Mouse (Mus musculus) G1E-ER4 (cell line): ENCODE measurements around the gene Taf8. TPM values are rescaled to one million over a fixed set of nuclear protein-coding genes. Genes with fewer than 3 reads are reported as not detected.

ENCODE experiments used
- GATA1 ChIP-seq: IDR thresholded peaks from one replicate; pipeline ENCODE4 v1.8.0; 2012; ENCODE audit warnings: low read length, inconsistent platforms
- polyA plus RNA-seq: library from polyadenylated mRNA; stranded (reverse); fragments of >175 nt; gene quantifications from 2 replicates; pipeline ENCODE4 v1.2.3, GENCODE M21; 2012

Taf8 gene
- polyA plus RNA-seq, 1 experiment, result 23.1 TPM

DNA sequence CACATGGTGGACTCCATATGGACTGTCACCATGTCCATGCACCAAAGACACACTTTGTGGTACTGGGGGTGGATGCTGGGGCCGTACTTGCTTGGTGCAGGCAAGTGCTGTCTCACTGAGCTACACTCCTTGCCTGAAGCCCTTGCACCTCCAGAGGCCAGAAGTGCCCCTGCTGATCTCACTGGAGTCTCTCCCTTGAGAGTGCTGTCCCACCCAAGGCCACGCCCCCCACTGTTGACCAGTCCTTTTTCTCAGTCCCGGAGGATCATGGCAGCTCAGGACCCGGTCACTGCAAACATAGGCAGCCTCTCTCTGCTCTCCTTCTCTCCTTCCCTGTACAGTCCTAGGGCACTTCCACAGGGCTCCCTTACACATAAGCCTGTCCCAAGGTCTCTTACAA lies 27.8 kb downstream of the Taf8 start:
- no peak for TF ChIP-seq GATA1

DNA sequence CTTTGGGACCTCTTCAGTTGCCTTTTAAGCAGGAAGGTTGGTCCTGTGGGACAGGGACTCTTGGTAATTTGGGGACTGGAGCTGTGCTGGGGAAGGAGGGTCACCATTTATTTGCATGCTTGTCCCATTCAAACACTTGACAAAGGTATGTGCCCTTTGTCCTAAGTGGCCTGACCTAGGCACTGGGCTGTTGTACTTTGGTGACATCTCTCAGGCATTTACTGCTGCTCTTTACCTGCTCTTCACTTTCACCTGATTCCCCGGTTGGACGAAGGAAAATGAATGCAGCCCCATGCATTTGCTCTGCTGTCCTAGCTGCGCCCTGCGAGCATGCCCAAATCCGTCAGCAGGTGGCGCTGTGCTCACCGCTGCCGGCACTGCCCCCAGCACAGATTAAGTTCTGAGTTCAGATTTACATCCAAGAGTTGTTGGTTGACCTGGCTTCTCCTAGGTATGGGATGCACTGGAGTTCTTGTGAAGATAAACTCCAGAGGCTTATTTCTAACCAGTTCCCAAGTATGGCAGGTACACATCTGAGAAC lies 28.6 kb downstream of the Taf8 start:
- TF ChIP-seq GATA1, result no peak

DNA sequence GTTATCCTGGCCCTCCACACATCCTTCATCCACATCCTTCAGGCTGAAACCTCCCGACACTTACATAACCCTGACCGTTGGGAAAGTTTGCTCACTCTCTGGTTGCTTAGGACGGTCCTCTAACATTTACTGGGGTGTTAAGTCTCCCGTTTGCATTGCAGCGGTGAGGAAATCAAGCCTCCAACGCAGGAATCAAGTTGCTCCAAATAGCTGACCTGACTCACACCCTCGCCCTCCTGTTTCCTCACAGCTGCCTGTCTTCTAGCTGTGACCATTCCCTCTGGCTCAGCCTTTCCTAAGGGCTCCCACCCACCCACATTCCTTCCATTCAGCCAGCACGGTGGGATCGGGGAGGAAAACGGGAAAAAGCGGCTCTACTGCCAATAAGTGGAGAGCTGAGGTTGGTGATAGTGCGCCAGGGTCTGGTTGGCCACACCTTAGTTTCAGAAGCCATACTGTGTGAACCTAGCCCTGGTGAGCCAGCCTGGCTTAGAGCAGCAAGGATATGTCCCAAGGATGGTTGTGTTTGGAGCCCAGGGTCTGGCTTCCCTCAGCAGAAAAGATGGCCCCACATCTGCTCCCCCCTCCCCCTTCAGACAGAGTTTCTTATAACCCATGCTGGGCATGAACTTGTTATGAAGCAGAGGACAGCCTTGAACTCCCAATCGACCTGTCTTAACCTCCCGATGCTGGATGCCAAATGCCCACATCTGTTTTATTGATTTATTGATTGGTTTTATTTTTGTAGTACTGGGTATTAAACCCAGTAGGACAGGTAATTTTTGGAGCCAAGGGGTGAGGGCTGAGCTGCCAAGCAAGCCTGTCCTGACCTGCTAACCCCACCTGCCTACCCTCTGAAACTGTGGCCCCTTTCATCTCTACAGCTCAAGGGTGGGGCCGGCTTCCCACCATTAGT lies 29.4 kb downstream of the Taf8 start:
- TF ChIP-seq GATA1, result no peak

DNA sequence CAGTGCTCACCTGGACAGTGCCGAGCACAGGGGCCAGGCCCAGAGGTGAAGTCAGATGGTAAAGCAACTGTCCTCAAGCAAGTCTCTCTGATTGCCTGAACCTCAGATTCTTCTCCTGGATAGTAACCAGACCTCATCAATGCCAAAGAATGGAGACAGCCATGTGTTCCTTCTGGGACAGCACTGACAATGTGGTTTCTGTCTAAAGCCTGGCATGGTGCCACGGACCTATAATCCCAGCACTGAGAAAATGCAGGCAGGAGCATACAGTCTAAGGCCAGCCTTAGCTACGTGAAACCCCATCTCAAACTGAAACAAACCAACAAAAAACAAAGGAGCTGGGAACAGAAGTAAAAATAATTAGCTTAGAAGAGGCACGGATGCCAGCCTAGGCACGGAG lies 31.4 kb downstream of the Taf8 start:
- TF ChIP-seq GATA1, result no peak

DNA sequence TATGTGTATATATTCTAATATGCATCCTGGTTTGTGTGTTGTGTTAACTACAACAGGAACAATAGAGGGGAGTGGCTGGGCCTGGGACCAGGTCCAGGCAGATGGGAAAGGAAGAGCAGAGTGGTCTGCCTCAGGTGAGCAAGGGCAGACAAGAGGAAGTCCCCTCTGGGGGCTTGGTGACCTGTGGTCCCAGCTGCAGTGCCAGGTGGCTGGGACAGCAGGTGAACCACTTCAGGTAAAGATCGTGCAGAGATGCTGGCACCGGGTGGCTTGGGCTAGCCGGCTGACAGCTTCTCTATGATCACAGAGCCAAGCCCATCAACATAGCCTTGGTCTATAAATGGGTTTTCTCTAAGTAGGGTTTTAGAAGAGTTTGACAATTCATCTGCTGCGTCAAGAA lies 32.0 kb downstream of the Taf8 start:
- TF ChIP-seq GATA1, result no peak

DNA sequence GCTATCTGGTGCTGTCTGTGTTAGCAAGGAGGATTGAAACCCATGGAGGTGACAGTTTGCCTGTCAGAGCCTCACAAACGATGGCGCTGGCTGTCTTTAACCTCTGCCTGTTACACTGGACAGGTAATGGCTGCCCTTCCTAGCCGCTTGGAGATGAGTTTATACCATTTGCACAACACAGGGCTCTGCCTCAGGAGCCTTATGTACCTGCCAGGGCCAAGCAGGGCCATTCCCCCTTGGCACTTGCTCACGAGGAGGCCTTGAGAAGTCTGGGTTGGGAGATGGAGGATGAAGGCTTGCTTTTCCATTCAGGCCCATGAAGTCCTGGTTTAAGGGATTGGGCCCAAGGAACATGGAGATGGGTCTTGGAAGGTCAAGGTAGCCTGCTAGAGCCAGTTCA lies 32.5 kb downstream of the Taf8 start:
- no peak for TF ChIP-seq GATA1

DNA sequence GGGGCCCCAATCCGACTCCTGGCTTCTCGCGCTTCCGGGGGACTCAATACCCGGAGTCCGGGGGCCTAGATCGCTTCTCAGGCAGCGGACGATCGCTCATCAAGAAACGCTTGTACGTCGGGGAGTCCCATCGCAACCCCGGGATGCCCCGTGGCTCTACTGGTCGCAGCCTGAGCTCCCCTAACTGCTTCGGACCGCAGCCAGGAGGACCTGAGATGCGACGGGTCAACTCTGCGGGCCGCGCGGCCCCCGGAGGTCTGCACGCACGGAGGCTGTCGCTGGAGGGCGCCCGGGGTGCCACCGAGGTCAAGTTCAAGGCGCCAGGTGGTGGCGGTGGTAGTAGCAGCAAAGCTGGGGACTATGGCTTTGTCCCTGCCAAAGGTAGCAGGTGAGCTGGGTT lies 33.6 kb downstream of the Taf8 start:
- TF ChIP-seq GATA1, result no peak

DNA sequence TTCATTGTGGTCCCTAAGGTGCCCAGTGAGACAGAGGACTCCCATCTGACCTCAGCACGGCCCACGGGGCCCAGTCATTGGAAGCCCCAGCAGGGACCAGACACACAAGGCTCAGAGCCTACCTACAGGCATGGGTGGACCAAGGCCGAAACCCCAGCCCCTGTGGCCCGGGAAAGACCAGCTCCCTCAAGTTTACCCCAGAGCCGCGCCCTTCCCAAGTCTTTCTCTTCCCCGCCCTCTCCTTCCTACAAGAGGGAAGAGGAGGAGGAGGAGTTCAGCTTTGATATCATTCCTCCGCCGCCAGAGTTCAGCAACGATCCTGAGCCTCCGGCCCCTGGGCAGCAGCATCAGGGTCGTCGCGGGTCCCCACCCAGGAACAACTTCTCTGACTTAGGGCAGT lies 34.0 kb downstream of the Taf8 start:
- TF ChIP-seq GATA1, result no peak

DNA sequence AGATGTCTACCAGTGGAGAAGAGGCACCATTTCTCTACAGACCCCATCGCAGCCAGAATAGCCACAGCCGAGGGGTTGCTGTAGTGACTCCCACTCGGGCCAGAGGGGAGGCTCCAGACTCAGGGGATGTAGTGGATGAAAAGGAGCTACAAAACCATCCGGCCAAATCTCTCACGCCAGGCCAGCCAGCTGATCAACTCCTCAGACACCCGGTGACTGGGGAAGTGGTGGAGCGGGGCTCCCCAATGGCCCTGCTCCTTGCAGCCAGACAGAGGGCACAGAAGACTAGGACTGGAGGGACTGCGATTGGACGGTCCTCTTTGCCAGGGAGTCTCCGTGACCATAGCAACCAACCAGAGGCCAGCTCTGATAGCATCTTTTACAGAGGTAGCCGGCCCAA lies 34.4 kb downstream of the Taf8 start:
- TF ChIP-seq GATA1, result no peak

DNA sequence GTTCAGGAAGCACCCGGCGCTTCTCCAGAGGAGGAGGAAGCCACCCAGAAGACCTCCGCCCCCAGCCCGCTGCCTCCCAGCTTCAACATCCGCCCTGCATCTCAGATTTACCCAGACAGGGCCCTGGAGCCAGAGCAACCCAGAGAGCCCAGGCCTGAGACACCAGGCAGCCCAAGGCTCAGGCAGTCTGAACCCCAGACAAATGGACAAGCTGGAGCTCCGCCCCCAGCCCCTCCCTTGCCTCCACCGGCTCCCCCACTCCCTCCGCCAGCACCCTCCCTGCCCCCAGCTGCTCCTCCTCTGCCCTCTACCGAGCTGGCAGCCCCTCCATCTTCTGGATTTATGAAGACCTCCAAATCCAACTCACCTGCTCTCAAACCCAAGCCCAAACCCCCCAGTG lies 35.8 kb downstream of the Taf8 start:
- TF ChIP-seq GATA1, result no peak

DNA sequence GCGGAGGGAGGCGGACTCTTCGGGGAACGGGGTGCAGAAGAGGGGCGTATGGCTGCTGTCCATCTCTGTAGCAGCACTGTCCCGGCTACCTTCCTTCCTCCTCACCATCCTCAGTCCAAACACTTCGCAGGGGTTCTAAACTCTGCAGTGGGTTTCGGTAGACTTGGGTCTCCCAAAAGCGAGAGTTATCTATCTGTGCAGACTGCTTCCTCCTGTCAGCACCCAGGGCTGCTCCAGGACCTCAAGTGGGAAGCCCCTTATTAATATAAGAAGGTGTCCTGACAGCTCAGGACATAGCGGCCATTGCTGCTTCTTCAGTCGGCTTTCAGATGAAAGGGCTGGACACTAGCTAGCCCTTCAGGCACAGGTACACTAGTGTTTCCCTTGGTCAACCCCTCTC lies 37.1 kb downstream of the Taf8 start:
- no peak for TF ChIP-seq GATA1

DNA sequence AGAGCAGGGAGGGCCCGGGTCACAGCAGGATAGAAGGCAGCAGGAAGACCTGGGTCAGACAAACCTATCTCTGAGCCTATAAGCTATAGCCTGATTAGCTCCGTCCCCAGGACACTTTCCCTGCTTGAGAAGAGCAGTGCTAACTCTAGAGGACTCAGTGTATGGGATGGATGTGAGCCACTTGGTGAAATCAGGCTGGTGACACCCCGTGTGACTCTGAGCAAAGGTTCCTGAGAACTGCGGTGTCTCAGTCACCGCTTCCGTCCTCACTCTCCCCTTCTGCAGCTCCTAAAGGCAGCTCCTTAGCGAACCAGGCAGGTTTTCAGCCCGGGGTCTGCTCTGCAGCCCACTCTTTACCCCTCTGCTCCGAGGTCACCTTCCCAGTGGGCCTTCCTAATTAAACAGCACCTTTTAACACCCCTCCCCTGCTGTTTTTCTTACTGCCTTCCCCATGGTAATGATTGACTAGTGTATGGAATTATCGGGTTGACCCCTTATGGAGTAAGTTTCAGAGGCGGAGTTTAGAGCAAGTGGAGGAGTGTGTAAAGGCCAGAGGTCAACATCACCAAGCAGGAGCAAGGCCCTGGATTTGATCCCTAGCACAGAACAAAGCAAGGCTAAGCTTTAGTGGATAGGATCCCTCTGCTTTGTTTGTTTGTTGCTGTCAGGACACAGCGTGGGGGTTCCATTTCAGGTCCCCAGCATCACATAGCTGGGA lies 37.7 kb downstream of the Taf8 start:
- TF ChIP-seq GATA1, result no peak

DNA sequence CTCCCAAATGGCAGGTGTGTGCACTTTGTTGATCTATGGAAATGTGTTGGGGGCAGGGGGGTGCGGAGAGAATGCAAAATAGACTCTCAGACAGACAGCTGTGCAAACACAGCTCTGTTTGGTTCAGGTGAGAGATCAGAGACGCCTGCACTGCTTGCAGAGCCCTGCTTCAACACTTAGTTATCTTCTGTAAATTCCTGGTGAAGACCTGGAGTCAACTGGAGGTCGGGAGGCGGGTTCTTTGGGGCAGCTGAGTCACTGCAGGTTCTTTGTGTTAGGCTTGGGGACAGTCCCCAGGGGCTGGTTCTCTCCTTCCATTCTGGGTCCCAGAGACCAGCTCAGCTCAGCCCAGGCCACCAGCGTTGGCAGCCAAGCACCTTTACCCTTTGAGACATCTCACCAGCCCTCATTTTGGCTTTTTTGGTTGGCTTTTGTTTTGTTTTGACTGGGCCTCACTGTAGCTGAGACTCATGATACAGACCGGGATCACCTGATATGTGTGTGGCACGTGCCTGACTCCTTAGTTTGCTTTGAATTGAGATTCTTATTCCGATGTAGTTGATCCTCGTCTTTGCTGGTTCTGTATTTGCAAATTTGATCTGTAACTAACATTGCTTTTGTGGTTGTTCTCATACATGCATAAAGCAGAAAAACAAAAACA lies 39.2 kb downstream of the Taf8 start:
- no peak for TF ChIP-seq GATA1

DNA sequence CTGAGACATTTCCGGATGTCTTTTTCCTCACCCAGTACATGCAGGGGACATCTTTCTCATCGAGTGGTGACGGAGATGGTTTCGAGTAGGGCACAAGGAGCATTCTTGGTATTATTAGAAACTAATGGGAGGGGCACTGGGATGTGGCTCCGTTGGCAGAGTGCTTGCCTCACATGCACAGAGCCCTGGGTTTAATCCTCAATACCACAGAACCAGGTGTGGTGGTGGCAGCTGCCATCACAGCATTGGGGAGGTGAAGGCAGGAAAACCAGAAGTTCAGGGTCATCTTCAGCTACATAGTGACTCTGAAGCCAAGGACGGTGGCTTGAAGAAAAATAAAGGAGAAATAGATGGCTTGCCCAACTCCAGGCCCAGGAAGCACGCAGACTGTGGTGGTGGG lies 39.9 kb downstream of the Taf8 start:
- no peak for TF ChIP-seq GATA1

DNA sequence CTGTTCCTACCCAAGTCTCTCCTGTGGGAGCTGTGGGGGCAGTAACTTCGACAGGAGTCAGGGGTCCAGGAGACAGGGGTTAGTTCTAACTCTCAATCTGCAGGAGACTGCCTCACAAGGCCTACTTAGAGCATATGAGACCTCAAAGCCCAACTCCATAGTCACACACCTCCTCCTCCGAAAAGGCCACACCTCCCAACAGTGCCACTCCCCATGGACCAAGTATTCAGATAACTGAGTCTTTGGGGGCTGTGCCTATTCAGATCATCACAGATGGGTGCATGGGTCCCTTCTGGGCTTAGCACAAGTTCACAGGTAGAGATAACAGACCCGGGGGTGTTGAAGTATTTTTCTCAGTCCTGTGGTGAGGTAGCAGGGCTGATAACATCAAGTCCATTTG lies 40.4 kb downstream of the Taf8 start:
- TF ChIP-seq GATA1, result no peak

DNA sequence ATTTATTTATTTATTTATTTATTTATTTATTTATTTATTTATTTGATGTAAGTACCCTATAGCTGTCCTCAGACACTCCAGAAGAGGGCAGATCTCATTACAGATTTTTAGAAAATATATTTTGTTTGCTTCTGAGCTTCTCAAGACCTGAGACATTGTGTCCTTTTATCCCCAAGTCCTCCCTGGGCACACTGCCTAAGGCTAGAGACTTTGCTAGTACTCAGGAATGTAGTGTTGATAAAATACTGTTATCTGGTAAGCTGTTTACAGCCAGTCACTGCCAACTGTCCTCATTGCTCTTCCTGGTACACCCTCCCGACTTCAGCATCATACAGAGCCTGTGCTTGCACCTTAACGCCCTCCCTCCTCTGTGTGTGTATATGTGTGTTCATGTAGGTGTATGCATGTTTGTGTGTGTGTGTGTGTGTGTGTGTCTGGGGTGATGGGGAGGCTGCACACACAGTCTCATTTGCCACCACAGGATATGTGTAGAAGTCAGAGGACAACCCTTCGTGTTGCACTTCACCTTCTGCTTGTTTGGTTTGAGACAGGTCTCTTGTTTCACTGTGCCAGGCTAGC lies 42.7 kb downstream of the Taf8 start:
- TF ChIP-seq GATA1, result no peak
